Mouse (Mus musculus): ENCODE measurements around the gene Rab19.

- TF ChIP-seq CTCF (IDR thresholded peaks at IDR 0.05; ENCODE audit: low read depth, low read length) (peak; percentile 58), POLR2A (IDR thresholded peaks at IDR 0.05; ENCODE audit: insufficient read depth, low read length) (no peak), EP300 (IDR thresholded peaks at IDR 0.05; ENCODE audit: insufficient read depth, low read depth, low read length) (peak; percentile 95)
Observed at GRCm38 (mm10) chr6:39400343-39400742, 19.4 kb downstream of the Rab19 start.

Measured in ES-Bruce4 (cell line).